9 mouse cellular contexts compared by ENCODE assay signal in genomic region chr2:131094823-131095222, GRCm38 (mm10). TPM values are rescaled to one million over a fixed set of nuclear protein-coding genes. Genes with fewer than 3 reads are reported as not detected.
DNase-seq lines count a peak whose midpoint lies in the region; ATAC-seq and TF ChIP-seq lines count a peak whose summit lies in the region.
"Had no signal": no experiment of that assay in that cellular context is flagged by ENCODE, and none has a peak within 500 bp of the region (broad histone marks: within the 10 kb centered on the region; RNA-seq: fewer than 3 reads in every experiment).

No protein-coding gene starts in this region.

- no peaks in the 10 kb centered on the region for H3K4me1 ChIP-seq in embryonic facial prominence, embryonic 11.5 days (ENCODE audit: control insufficient read depth, insufficient read depth, low read length)
- peaks cover 17 to 20% of the 10 kb centered on the region in 2 experiments for H3K4me1 ChIP-seq in liver, embryonic 14.5 days (replicated peaks; ENCODE audit: control insufficient read depth in 2 of 2, insufficient read depth in 2 of 2, low read length in 1 of 2)

- no peak overlapping the region for H3K27ac ChIP-seq in embryonic facial prominence, embryonic 11.5 days (replicated peaks; ENCODE audit: low read depth, low read length)
- H3K27ac ChIP-seq in liver, embryonic 14.5 days = no peak overlapping the region

- TF ChIP-seq CTCF in liver, embryonic 14.5 days (IDR thresholded peaks at IDR 0.05; ENCODE audit: low read depth) = peak; percentile 96

- ATAC-seq in embryonic facial prominence, embryonic 11.5 days (replicated peaks; ENCODE audit: insufficient number of reproducible peaks, low FRiP score, low TSS enrichment, low read depth) = no peak
- 0 out of 2 replicates have a peak, but pooled peaks have one; percentile 30 for ATAC-seq in liver, embryonic 14.5 days (ENCODE audit: insufficient read depth)
- ATAC-seq in neutrophil, adult 5-6 weeks (ENCODE audit: extremely low read depth, insufficient number of reproducible peaks, low FRiP score, poor library complexity, severe bottlenecking) = peak; percentile 78

- H3K9me3 ChIP-seq in embryonic facial prominence, embryonic 11.5 days (replicated peaks; ENCODE audit: control insufficient read depth, low read length) = no peaks in the 10 kb centered on the region
- no peaks in the 10 kb centered on the region for H3K9me3 ChIP-seq in liver, embryonic 14.5 days (ENCODE audit: control insufficient read depth, low read length)

- H3K4me2 ChIP-seq in embryonic facial prominence, embryonic 11.5 days (ENCODE audit: low read depth, low read length) = no peak overlapping the region
- H3K4me2 ChIP-seq in liver, embryonic 14.5 days (ENCODE audit: low read depth) = no peak overlapping the region

- H3K9ac ChIP-seq in embryonic facial prominence, embryonic 11.5 days (replicated peaks; ENCODE audit: low read length) = no peak overlapping the region
- H3K9ac ChIP-seq in liver, embryonic 14.5 days (replicated peaks) = no peak overlapping the region

- no peaks in the 10 kb centered on the region for H3K36me3 ChIP-seq in embryonic facial prominence, embryonic 11.5 days (replicated peaks; ENCODE audit: control insufficient read depth, insufficient read depth, low read depth, low read length)
- H3K36me3 ChIP-seq in liver, embryonic 14.5 days (replicated peaks; ENCODE audit: control insufficient read depth, insufficient read depth, low read depth) = no peaks in the 10 kb centered on the region

- no peak overlapping the region for H3K4me3 ChIP-seq in embryonic facial prominence, embryonic 11.5 days (ENCODE audit: low read depth, low read length)
- no peak overlapping the region for H3K4me3 ChIP-seq in liver, embryonic 14.5 days (ENCODE audit: insufficient read depth in 1 of 2, low read depth in 2 of 2, low read length in 2 of 2)

- TF ChIP-seq EP300 in liver, embryonic 14.5 days (IDR thresholded peaks at IDR 0.05; ENCODE audit: low read depth) = 0 out of 2 replicates have a peak, but pooled peaks have one; percentile 34

- DNase-seq in CD8-positive naive resting alpha-beta T cell, adult 2 months (ENCODE audit: low read depth in 2 of 2, low spot score in 2 of 2) = peak; percentile 60 to 61
- DNase-seq in adrenal gland, postnatal 36 days = peak; percentile 76 to 86
- peak; percentile 80 for DNase-seq in embryonic facial prominence, embryonic 11.5 days (ENCODE audit: low spot score)
- peak; percentile 84 for DNase-seq in heart, adult 8-10 months (ENCODE audit: low spot score)
- DNase-seq in kidney, postnatal 25 days = peak; percentile 73 to 79
- DNase-seq in liver, embryonic 14.5 days (ENCODE audit: low read depth in 3 of 3, low spot score in 3 of 3) = peak; percentile 57 to 68 (median 59)
- peak; percentile 49 for DNase-seq in testis, postnatal 14 days (ENCODE audit: low spot score)

- 0% methylated on average over 1 of the region's 1 CpGs for WGBS in embryonic facial prominence, embryonic 11.5 days
- 0% methylated on average over 1 of the region's 1 CpGs for WGBS in liver, embryonic 14.5 days (ENCODE audit: insufficient replicate concordance)

- H3K27me3 ChIP-seq in embryonic facial prominence, embryonic 11.5 days (ENCODE audit: control insufficient read depth, insufficient read depth, low read length) = no peaks in the 10 kb centered on the region
- H3K27me3 ChIP-seq in liver, embryonic 14.5 days (ENCODE audit: control insufficient read depth, insufficient read depth, low read length) = no peaks in the 10 kb centered on the region

RNA-seq across cellular contexts. Expression of gene Siglec1, which starts 8.3 kb away (rescaled TPM):
- 1 to 10 TPM; 4.2 to 4.7 TPM for total RNA-seq in adrenal gland, postnatal 36 days (2021)
- polyA plus RNA-seq in embryonic facial prominence, embryonic 11.5 days (2014; fragmentation: Nextera tagmentation; extraction: Ambion mirVana) = 0.07 and 0.11 TPM in 2 replicates
- total RNA-seq in heart, adult 8-10 months (2022) = 1 to 10 TPM in 3 of 4 experiments, under 1 TPM in 1; 0.98 to 2.4 (median 1.5) TPM
- polyA plus RNA-seq in liver, embryonic 14.5 days (2012; rRNA removed) = 0.93 and 1.0 TPM in 2 replicates
- 0.70 and 0.78 TPM in 2 replicates for polyA plus RNA-seq in liver, embryonic 14.5 days (2014; fragmentation: Nextera tagmentation; extraction: Ambion mirVana)
- 0.47 and 0.49 TPM in 2 replicates for total RNA-seq in neutrophil, adult 5-6 weeks (2017)

RNA-seq across cellular contexts. Expression of gene Adam33, which starts 31.2 kb away (rescaled TPM):
- total RNA-seq in adrenal gland, postnatal 36 days (2021) = 1 to 10 TPM; 2.4 to 3.8 TPM
- polyA plus RNA-seq in embryonic facial prominence, embryonic 11.5 days (2014; fragmentation: Nextera tagmentation; extraction: Ambion mirVana) = 0.57 and 0.80 TPM in 2 replicates
- 1 to 10 TPM; 1.1 to 1.9 (median 1.7) TPM for total RNA-seq in heart, adult 8-10 months (2022)
- polyA plus RNA-seq in liver, embryonic 14.5 days (2012; rRNA removed) = 0.31 and 0.67 TPM in 2 replicates
- polyA plus RNA-seq in liver, embryonic 14.5 days (2014; fragmentation: Nextera tagmentation; extraction: Ambion mirVana) = 0.17 and 0.43 TPM in 2 replicates
- not detected in 2 replicates for total RNA-seq in neutrophil, adult 5-6 weeks (2017)

RNA-seq across cellular contexts. Expression of gene Hspa12b, which starts 32.3 kb away (rescaled TPM):
- 10 to 100 TPM in 1 of 2 experiments, 1 to 10 TPM in 1; 7.7 to 12.3 TPM for total RNA-seq in adrenal gland, postnatal 36 days (2021)
- 6.3 and 6.6 TPM in 2 replicates for polyA plus RNA-seq in embryonic facial prominence, embryonic 11.5 days (2014; fragmentation: Nextera tagmentation; extraction: Ambion mirVana)
- total RNA-seq in heart, adult 8-10 months (2022) = 10 to 100 TPM; 21.5 to 33.7 (median 31.0) TPM
- 1.6 and 2.1 TPM in 2 replicates for polyA plus RNA-seq in liver, embryonic 14.5 days (2012; rRNA removed)
- polyA plus RNA-seq in liver, embryonic 14.5 days (2014; fragmentation: Nextera tagmentation; extraction: Ambion mirVana) = 0.71 and 0.76 TPM in 2 replicates
- not detected in 2 replicates for total RNA-seq in neutrophil, adult 5-6 weeks (2017)

RNA-seq across cellular contexts. Expression of gene Gm11037, which starts 38.5 kb away (rescaled TPM):
- not detected for total RNA-seq in adrenal gland, postnatal 36 days (2021)
- not detected in 2 replicates for polyA plus RNA-seq in embryonic facial prominence, embryonic 11.5 days (2014; fragmentation: Nextera tagmentation; extraction: Ambion mirVana)
- total RNA-seq in heart, adult 8-10 months (2022) = not detected
- not detected in 2 replicates for polyA plus RNA-seq in liver, embryonic 14.5 days (2012; rRNA removed)
- not detected in 2 replicates for polyA plus RNA-seq in liver, embryonic 14.5 days (2014; fragmentation: Nextera tagmentation; extraction: Ambion mirVana)
- not detected in 2 replicates for total RNA-seq in neutrophil, adult 5-6 weeks (2017)
- polyA plus RNA-seq: heart, embryonic 16.5 days had no signal

RNA-seq across cellular contexts. Expression of gene Gfra4, which starts 51.9 kb away (rescaled TPM):
- 1 to 10 TPM; 4.1 to 4.6 TPM for total RNA-seq in adrenal gland, postnatal 36 days (2021)
- 13.3 and 15.3 TPM in 2 replicates for polyA plus RNA-seq in embryonic facial prominence, embryonic 11.5 days (2014; fragmentation: Nextera tagmentation; extraction: Ambion mirVana)
- 10 to 100 TPM in 1 of 4 experiments, 1 to 10 TPM in 3; 7.4 to 13.3 (median 9.0) TPM for total RNA-seq in heart, adult 8-10 months (2022)
- polyA plus RNA-seq in liver, embryonic 14.5 days (2012; rRNA removed) = 0.16 and 0.40 TPM in 2 replicates
- 0.10 and 0.15 TPM in 2 replicates for polyA plus RNA-seq in liver, embryonic 14.5 days (2014; fragmentation: Nextera tagmentation; extraction: Ambion mirVana)
- not detected in 2 replicates for total RNA-seq in neutrophil, adult 5-6 weeks (2017)
